Mouse (Mus musculus) erythroblast, embryonic 14.5 days (primary cell): Measurements from ENCODE around the gene Rora.

Experiments used
- GATA1 ChIP-seq: IDR thresholded peaks from 2 replicates; pipeline ENCODE4 v1.6.1; 2012; ENCODE audit warnings: low read length, inconsistent platforms, mixed read lengths
- TAL1 ChIP-seq: IDR thresholded peaks from 3 replicates; pipeline ENCODE4 v1.6.1; 2012; ENCODE audit warnings: low read length, inconsistent platforms, mixed read lengths

DNA sequence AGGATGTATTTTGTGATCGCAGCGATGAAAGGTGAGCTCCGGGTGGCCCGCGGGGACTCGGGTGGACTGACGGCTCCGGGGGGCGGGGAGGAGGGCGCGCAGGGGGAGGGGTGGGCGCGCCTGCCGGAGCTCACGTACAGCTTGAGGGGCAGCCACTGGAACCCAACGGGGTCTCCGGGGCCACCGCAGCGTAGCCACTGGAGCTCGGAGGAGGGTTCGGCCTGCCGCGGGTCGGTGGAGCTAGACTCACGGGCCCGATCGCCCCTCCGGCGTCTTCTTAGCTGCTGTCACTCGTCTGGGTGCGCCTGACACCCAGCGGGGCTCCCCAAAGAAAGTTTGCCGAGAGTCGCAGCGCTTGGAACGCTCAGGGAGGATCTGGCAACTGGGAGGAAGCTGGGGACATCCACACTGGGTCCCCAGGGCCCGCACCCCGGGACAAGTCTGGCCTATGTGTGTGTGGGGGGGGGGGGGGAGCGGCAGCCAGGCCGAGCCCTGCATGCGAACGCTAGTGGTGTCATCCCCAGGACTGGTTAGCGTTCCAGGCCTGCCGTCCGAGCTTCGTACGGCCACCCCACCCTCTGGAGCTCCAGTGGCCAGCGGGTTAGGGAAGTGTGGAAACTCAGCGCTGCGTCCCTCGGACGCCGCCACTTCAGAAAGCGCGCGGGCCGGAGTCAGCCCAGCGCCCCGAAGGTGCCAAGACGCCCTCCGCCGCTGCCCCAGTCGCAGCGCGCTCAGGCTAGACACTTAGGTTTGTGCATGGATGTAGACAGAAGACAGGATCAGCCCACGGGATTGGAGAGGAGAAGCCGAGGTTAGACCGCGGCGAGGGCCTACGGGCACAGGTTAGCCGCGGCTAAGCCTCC lies 636.7 kb downstream of the Rora start:
- TF ChIP-seq GATA1: no peak
- no peak for TF ChIP-seq TAL1
